Mouse (Mus musculus) intestine, postnatal 0 days (tissue): ENCODE data around the gene Rufy2. TPM values are rescaled to one million over a fixed set of nuclear protein-coding genes. Genes with fewer than 3 reads are reported as not detected.

Experiments used
- ATAC-seq: fragments of 200-750 bp; cut with Nextera tagmentation; 2 replicates; pipeline ENCODE4 v1.8.0; 2017; ENCODE audit warnings: mild to moderate bottlenecking, moderate TSS enrichment, moderate library complexity
- H3K27ac ChIP-seq: fragments of 300-500 bp; sonication (generic); 2 replicates; pipeline ENCODE4 v1.5.1; 2014; ENCODE audit warnings: mild to moderate bottlenecking, low read depth, low read length, moderate library complexity
- H3K27me3 ChIP-seq: fragments of 300-500 bp; sonication (generic); replicated peaks from 2 replicates; pipeline ENCODE4 v1.6.1; 2014; ENCODE audit warnings: low read length, mixed read lengths; ENCODE audit not compliant: control insufficient read depth, insufficient read depth
- H3K36me3 ChIP-seq: fragments of 300-500 bp; sonication (generic); 2 replicates; pipeline ENCODE4 v1.6.1; 2014; ENCODE audit warnings: mild to moderate bottlenecking, moderate library complexity; ENCODE audit not compliant: control insufficient read depth, insufficient read depth
- H3K4me1 ChIP-seq: fragments of 300-500 bp; sonication (generic); replicated peaks from 2 replicates; pipeline ENCODE4 v1.6.1; 2014; ENCODE audit warnings: antibody characterized with exemption, low read length, mixed read lengths; ENCODE audit not compliant: control insufficient read depth, insufficient read depth
- H3K4me2 ChIP-seq: fragments of 300-500 bp; sonication (generic); replicated peaks from 2 replicates; pipeline ENCODE4 v1.6.1; 2014; ENCODE audit warnings: low read depth, mild to moderate bottlenecking, moderate library complexity
- H3K4me3 ChIP-seq: fragments of 300-500 bp; sonication (generic); 2 replicates; pipeline ENCODE4 v1.5.1; 2014; ENCODE audit warnings: low read depth, low read length
- H3K9ac ChIP-seq: fragments of 300-500 bp; sonication (generic); 2 replicates; pipeline ENCODE4 v1.6.1; 2014; ENCODE audit warnings: mild to moderate bottlenecking, low read depth, low read length
- H3K9me3 ChIP-seq: fragments of 300-500 bp; sonication (generic); 2 replicates; pipeline ENCODE4 v1.6.1; 2016; ENCODE audit warnings: mixed run types; ENCODE audit not compliant: control insufficient read depth
- CTCF ChIP-seq: sonication (generic); IDR thresholded peaks from 2 replicates; pipeline ENCODE4 v1.5.1; 2016; ENCODE audit warnings: low read depth, mild to moderate bottlenecking, control low read depth, antibody characterized with exemption, moderate library complexity
- WGBS: fragments of 180-500 bp; shearing (Covaris S2); extraction: QIAGEN DNeasy Blood & Tissue Kit; methylation state at CpG from one replicate; pipeline ENCODE4 v1.1.7; 2014; 5-methylcytosine and 5-hydroxymethylcytosine counted together
- polyA plus RNA-seq: library from polyadenylated mRNA; unstranded; fragments of >200 nt; fragmentation: Nextera tagmentation; extraction: Ambion mirVana; gene quantifications from 2 replicates; pipeline ENCODE4 v1.2.1, GENCODE M21; 2015

Rufy2 gene
- polyA plus RNA-seq, 1 experiment from 2014 or later: 13.9 TPM

- H3K9ac ChIP-seq: no peak overlapping the region; the same call in 1 of the 2 replicates
- no peak for TF ChIP-seq CTCF
- peak; percentile 91 for ATAC-seq
- H3K4me2 ChIP-seq: peak overlapping the region; percentile 56
- no peaks in the 10 kb centered on the region for H3K4me1 ChIP-seq
- H3K27me3 ChIP-seq: no peaks in the 10 kb centered on the region
- no peaks in the 10 kb centered on the region for H3K9me3 ChIP-seq
- 34% methylated on average over 14 of the region's 14 CpGs for WGBS
- peak overlapping the region; percentile 74 for H3K27ac ChIP-seq
- peak overlapping the region; percentile 20; the same call in 1 of the 2 replicates for H3K4me3 ChIP-seq
- no peaks in the 10 kb centered on the region for H3K36me3 ChIP-seq
Observed at GRCm38 (mm10) chr10:63038571-63039320, 58.7 kb downstream of the Rufy2 start.

GRCm38 (mm10) chr10:63039867-63040628 is 60.0 kb downstream of the Rufy2 start:
- H3K9ac ChIP-seq: no peak overlapping the region
- no peak overlapping the region; the same call in 1 of the 2 replicates for H3K4me3 ChIP-seq
- H3K4me1 ChIP-seq: no peaks in the 10 kb centered on the region
- H3K36me3 ChIP-seq: no peaks in the 10 kb centered on the region
- no peak for ATAC-seq
- WGBS: 67% methylated on average over 5 of the region's 5 CpGs
- H3K27ac ChIP-seq: no peak overlapping the region
- peak overlapping the region; percentile 56; the same call in 1 of the 2 replicates for H3K4me2 ChIP-seq
- no peaks in the 10 kb centered on the region for H3K27me3 ChIP-seq
- no peaks in the 10 kb centered on the region for H3K9me3 ChIP-seq
- no peak for TF ChIP-seq CTCF

GRCm38 (mm10) chr10:63043154-63043553 is 63.1 kb downstream of the Rufy2 start:
- no peak overlapping the region for H3K9ac ChIP-seq
- TF ChIP-seq CTCF: peak; percentile 42
- no peaks in the 10 kb centered on the region for H3K36me3 ChIP-seq
- H3K27ac ChIP-seq: no peak overlapping the region
- no peaks in the 10 kb centered on the region for H3K27me3 ChIP-seq
- H3K4me2 ChIP-seq: no peak overlapping the region
- no peaks in the 10 kb centered on the region for H3K4me1 ChIP-seq
- 66% methylated on average over 3 of the region's 3 CpGs for WGBS
- ATAC-seq: no peak
- H3K9me3 ChIP-seq: no peaks in the 10 kb centered on the region
- no peak overlapping the region for H3K4me3 ChIP-seq

- ATAC-seq: no peak
- Histone ChIP-seq H3K4me1 (0 out of 2 replicates have a peak, but pooled peaks cover 2% of the 10 kb centered on the region), H3K27ac (no peak overlapping the region), H3K4me3 (no peak overlapping the region), H3K9me3 (no peaks in the 10 kb centered on the region), H3K36me3 (no peaks in the 10 kb centered on the region), H3K4me2 (no peak overlapping the region), H3K27me3 (no peaks in the 10 kb centered on the region), H3K9ac (no peak overlapping the region)
- no peak for TF ChIP-seq CTCF
- 86% methylated on average over 8 of the region's 8 CpGs for WGBS
Observed at GRCm38 (mm10) chr10:63047751-63048150, 67.7 kb downstream of the Rufy2 start.

- Histone ChIP-seq H3K27ac (no peak overlapping the region), H3K4me1 (0 out of 2 replicates have a peak, but pooled peaks cover 2% of the 10 kb centered on the region), H3K36me3 (no peaks in the 10 kb centered on the region), H3K27me3 (no peaks in the 10 kb centered on the region), H3K9me3 (no peaks in the 10 kb centered on the region), H3K4me2 (no peak overlapping the region), H3K9ac (no peak overlapping the region), H3K4me3 (no peak overlapping the region)
- no peak for ATAC-seq
- no peak for TF ChIP-seq CTCF
- WGBS: 44% methylated on average over 1 of the region's 2 CpGs
Observed at GRCm38 (mm10) chr10:63049106-63049505, 69.1 kb downstream of the Rufy2 start.

- Histone ChIP-seq H3K9ac (no peak overlapping the region), H3K27ac (no peak overlapping the region), H3K4me3 (no peak overlapping the region), H3K4me1 (0 out of 2 replicates have a peak, but pooled peaks cover 2% of the 10 kb centered on the region), H3K9me3 (no peaks in the 10 kb centered on the region), H3K36me3 (no peaks in the 10 kb centered on the region), H3K27me3 (no peaks in the 10 kb centered on the region), H3K4me2 (no peak overlapping the region)
- 84% methylated on average over 7 of the region's 7 CpGs for WGBS
- TF ChIP-seq CTCF: no peak
- ATAC-seq: no peak
Observed at GRCm38 (mm10) chr10:63051267-63051666, 71.2 kb downstream of the Rufy2 start.
